Mouse (Mus musculus) mouse trophoblast stem cell (cell line): ENCODE measurements around the gene 5430427O19Rik.

Experiments used
- in situ Hi-C, 2 experiments: fragments of 300-500 bp; cut with MseI, MboI; formaldehyde crosslinking; loops; 2 replicates in 1 of 2; 3 replicates in 1 of 2; pipeline ENCODE4 v1.15.1; 2025

The 5430427O19Rik gene

DNA sequence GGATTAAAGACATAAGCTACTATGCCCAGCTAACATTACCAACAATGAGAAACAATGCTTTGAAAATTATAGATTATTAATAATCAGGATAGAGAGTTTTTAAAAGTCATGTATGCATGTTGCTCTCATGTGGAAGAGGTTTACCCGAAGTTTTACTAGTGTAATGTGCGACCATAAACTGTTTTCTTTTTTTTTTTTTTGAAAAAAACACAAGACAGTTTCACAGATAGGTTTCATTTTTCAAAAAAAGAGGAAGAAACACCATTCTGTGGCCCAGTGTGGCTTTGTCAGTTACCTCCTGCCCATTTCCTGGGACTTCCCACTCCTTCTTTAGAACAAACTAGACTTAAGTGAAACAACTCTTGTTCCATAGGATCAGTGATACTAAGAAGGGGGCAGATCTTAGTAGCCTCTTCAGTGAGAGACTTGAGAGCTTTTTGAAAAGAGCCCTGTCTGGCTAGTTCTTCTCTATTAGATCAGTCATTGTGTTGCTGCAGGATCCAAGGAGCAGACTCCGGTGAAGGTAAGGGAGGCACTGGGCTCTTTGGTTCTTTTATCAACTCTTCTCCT lies at the start of gene 5430427O19Rik:
TSS of gene 5430427O19Rik (plus strand) at position 441 of the 570 bp plus-strand sequence.
- in situ Hi-C loops: no loop called here

DNA sequence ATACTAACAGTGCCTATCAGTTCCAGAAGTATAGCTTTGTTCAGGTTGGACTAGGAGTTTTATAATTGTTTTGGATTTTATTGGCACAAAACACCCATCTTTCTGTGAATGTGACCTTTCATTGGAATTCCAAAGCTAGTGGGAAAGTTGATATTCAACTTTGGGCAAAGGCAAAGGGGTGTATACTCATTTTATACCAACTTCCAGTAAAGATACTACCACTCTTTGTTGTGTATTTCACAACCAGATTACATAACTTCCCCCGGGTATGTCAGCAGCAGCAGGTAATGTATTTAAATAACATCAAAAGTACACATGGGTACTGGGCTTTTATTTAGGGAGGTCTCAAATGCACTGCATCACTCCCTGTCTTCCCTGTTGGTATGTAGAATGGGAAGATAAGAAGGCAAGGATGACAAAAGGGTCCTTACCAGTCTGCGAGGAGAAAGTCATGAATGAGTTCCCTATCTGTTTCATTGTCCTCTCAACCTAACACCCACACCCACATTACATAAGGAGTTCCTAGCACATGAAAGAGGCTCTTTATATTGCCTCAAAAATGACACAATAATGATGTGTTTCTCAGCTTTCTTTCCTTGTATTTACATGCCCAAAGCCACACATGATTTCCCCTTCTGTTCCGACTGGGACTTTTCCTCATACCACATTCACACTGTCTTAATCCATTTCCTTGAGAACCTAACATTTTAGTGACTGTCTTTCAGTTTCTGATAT lies 42.3 kb upstream of the 5430427O19Rik start:
- in situ Hi-C loops: no loop called here

DNA sequence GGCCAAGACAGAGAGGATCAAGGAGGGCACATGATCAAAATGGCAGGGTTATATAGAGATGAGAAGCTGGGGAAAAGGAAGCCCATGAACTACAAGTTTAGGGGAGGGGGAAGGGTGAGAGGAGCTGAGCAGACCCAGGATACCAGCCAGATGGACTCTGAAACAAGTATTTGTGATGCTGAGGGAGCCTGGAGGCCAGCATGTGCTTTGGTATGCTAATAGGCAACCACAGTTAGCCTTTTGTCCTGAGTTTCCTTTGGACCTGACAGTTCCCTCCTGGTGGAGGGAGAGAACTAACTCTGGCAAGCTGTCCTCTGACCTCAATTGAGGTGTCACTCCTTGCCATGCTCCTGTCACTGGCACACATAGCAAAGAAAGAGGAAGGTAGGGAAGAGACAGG lies 41.2 kb upstream of the 5430427O19Rik start:
- in situ Hi-C loops: no loop called here

DNA sequence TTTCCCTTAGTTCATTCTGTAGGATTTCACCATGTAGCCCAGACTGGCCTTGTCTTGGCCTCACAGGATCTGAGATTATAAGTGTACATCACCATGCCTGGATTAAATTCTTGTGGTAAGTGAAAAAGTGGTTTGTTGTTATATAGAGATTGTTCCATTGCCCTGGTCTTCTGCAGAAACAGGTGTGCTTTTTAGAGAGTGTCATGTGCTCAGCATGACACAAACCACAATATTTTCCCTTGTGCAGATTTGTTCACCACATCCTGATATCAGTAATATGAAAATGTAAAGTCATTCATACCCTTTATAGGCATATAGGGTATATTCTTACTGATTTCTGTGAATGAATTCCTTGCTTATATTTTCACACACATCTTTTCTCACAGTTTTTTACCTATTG lies 31.0 kb upstream of the 5430427O19Rik start:
- in situ Hi-C loops: no loop called here

DNA sequence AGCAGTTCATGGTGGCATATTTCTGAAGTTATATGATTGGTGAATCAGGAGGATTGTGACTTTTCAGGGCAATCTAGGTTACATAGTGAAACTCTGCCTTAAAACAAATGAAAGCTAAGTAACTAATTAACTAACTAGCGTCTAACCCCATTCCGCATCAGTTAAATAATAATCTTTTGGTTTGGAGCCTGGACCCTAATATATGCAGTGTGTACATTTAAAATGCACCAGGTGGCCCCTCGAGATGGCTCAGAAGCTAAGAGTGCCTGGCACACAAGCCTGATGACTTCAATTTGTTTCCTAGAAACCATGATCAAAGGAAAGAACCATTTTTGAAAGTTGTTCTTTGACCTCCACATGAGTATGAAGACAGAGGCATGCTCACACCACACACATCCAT lies 14.2 kb upstream of the 5430427O19Rik start:
- in situ Hi-C loops: no loop called here

DNA sequence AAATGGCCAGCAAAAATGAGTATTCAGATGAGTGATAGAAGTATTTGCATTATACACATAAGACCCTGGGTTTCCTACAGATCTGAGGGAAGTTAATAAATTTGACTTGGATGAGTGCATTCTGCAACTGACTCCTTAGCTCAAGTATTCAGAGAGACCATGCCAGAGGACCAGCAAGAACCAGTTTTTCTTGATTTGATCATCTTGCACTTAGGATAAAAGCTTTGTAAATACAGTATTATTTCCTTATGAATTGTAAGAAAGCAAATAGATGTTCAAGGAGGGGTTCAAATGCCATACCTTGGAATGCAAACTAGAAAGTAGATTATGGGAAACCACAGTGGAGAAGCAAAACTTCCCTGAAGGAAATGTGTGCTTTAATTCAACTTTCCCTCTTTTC lies 13.0 kb upstream of the 5430427O19Rik start:
- in situ Hi-C loops: no loop called here

DNA sequence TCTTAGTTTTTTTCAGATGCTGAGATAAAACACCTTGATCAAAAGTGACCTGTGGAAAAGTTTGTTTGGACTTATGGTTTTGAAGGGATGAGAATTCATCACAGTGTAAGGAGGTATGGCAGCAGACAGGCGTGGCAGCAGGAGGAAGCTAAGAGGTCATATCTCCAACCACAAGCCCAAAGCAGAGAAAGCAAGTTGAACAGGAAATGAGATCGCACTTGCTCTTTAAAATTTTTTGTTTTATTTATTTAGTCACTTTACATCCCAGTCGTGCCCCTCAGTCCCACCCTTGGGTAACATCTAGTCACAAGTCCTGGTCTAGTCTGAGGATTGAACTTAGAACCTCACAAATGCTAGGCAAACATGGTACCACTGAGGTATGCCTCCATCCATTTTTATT lies 2.1 kb upstream of the 5430427O19Rik start:
- in situ Hi-C loops: no loop called here

DNA sequence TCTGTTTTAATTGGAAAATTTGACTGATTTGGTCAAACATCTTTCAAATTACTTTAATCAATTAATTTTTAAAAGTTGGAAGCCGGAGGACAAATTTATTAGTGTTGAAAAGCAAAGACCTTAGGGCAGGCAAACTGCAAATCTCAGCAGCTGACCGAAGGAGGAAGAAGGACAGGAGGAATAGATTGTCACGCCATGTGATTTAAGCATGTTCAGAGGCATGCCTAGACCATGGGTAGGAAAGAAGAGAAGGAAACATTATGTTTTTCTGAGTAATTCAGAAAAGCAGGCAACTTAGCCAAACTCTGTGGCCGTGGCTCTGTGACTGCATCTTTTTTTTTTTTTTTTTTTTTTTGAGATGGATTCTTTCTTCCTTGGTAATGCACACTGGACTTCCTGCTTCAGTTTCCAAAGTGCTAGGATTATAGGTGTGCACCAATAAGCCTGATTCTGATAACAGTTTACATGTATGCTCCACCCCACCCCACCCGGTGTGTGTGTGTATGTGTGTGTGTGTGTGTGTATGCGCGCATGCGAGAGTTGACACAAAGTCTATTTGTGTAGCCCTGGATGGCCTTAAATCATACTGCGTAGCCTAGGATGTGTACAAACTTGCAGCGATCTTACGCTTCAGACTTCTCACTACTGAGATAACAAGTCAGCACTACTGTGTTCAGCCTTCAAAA lies 1.4 kb downstream of the 5430427O19Rik start:
- in situ Hi-C loops: no loop called here

DNA sequence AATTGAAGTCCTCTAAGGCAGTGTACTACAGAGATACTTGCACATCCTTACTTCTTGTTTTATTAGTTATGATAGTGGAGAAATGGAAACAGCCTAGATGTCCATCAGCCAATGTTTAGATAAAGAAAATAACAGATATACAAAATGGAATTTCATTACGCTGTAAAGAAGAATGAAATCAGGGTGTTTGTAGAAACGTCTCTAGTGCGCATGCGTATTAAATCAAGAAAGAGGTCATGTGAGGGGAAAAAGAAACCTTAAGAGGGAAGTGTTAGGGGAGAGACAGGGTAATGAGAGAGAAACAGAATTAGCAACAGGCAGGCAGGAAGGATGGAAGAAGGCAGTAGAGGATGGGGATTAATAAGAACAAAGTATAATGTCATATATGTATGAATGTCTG lies 4.2 kb downstream of the 5430427O19Rik start:
- in situ Hi-C loops: no loop called here

DNA sequence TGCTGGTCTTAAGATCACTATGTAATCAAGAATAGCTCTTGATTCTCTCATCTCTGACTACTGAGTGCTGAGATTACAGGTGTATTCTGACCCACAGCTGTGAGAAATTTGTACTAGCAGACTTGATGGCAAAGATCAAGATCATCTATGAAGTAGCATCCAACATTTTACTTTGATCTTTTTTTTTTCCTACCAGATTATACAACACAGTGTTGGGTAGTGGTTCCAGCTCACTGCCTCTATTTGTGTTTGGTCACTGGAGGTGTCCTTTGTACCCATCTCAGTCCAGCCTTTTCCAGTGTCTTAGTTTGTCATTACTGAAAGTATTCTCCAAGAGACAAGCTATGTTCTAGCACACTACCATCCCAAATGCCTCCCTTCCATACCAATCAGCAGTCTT lies 5.8 kb downstream of the 5430427O19Rik start:
- in situ Hi-C loops: no loop called here

DNA sequence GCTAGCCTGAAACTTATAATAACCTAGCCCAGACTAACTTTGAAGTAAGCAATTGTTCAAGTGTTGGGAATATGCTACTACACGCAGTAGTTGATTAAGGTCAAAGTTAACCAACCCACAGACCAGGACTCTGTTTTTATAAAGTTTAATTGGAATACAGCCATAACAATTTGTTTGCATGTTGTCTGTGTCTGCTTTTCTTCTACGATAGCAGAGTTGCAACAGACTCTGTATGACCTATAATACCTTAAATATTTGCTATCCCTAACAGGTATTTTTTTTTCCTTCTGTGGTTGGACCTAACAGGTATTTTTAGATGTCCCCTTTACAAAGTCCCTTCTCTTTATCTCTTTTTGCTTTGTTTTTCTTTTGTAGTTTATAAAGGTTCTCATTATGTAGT lies 7.6 kb downstream of the 5430427O19Rik start:
- in situ Hi-C loops: no loop called here

DNA sequence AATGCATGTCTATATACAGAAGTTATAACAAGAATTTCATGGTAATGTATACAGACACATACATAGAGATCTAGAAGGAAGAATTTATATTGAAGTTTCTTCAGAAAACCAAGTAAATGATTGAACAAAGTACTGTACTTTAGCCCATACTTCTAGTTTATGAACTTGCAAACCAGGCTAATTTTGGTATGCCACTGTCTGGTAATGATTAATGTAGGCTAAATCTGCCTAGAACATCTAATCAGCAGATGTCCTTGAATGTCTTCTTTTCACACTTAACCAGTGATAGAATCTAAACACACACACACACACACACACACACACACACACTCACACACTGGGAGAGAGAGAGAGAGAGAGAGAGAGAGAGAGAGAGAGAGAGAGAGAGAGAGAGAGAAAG lies 8.1 kb downstream of the 5430427O19Rik start:
- in situ Hi-C loops: no loop called here

DNA sequence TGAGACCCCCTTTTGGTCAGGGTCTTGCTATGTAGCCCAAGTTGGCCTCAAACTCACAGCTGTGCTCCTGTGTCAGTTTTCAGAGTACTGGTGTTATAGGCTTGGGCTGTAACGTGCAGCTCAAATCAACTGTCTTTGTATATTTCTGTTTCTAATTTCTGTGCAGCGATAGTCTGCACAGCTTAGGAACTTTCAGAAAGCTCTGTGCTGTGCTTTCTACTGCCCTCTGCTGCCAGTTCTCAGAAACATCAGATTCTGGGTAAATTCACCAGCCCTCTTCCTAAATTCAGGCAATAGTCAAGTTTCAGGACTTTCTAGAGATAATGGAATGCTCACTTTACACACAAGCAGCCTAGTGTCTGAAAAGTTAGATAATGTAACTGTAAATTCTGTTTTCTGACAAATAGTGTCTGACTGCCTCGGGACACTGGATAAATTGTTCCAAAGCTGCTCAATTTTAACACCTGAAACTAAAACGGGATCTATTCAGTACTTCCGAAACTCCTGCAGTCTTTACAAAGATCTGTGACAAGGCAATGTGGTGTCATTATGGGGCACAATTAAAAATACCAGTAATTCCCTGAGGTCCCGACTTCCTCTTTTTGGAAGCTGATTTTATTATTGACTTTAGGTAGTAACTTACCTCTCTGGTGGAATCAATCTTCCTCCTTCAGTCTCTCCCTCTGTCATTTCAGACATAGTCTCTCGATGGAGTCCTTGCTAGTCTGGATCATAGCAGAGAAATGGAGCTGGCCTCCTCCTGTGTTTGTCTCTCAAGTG lies 9.2 kb downstream of the 5430427O19Rik start:
- in situ Hi-C loops: no loop called here

DNA sequence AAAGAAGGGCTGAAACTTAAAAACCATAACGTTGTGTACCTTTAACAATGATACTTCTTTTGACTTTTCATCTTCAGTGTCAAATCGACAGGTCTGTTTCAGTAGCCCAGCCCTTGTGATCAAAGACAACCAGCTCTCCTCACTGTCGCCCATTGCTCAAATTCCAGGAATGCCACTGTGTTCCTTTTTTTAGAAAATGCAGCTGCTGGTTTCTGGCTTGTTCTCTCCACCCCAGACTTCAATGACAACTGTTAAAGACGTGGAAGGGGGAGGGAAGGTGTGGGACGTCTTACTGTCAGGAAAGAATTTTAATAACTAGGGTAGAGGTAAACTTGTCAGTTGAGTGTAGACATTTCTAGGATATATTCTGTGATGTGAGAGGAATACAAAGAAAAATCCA lies 16.5 kb downstream of the 5430427O19Rik start:
- in situ Hi-C loops: no loop called here

DNA sequence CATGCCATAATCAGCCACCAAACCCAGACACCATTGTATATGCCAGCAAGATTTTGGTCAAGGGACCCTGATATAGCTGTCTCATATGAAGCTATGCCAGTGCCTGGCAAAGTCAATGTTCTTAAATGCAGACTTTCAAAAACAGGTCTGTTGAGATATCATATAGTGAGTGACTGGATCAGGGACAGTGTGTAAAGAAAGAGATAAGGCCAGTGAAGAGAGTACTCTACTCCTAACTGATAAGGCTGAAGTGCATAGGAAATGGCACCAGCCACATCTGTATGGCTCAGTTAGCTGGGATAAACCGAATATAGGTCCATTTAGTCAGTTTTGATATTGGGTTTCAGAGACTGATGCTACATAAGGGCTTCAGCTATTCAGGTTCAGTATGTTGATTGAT lies 31.0 kb downstream of the 5430427O19Rik start:
- in situ Hi-C loops: no loop called here

DNA sequence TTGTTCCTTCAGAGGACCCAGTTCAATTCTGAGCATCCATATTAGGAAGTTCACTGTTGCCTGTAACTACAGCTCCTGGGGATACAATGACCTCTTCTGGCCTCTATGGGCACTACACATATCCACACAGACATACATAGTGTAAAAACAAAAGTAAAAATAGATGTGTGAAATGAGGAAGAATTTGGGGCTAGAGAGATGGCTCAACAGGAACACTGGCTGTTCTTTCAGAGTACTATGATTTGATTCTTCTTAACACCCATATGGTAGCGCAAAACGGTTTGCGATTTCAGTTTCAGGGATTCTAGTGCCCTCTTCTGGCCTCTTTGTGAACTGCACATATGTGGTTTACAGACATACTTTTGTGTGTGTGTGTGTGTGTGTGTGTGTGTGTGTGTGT lies 48.9 kb downstream of the 5430427O19Rik start:
- in situ Hi-C loops: loop anchor here (10.0 kb wide), 1 partner anchor 244 kb away; no protein-coding TSS in a partner anchor

DNA sequence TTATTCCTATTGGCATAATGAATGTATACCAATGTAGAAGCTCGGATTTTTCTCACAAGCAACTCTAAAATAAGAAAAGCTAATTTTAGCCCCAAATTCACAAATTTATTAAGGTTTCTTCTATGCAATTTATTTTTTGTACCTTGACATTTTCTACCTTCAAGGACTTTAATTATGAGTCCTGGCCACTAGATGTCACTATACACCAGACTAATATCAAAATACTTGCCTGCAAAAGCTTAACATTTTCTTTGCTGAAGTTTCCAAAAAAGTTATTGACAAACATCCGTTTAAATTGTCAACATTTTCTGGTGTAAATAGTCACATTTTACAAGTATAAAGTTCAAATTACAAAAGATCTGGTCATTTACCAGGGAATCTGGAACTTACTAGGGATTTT lies 62.8 kb downstream of the 5430427O19Rik start:
- in situ Hi-C loops: loop anchor here (25.0 kb wide), 1 partner anchor 504 kb away; no protein-coding TSS in a partner anchor
